In genomic region chr11:94086966-94087365, GRCm38 (mm10) we compare ENCODE assay signal across 8 mouse cellular contexts.
A peak's percentile ranks its signal among the peaks of the same experiment; 100 is the strongest.
DNase-seq lines count a peak whose midpoint lies in the region; ATAC-seq and TF ChIP-seq lines count a peak whose summit lies in the region.
"Not testable (repeated sequence)": the region's sequence is repeated elsewhere in the genome, so short reads cannot be mapped to it uniquely, and the experiment has no call there.

No protein-coding gene starts in this region.

- peak; percentile 67 for TF ChIP-seq CTCF in gastrocnemius, adult 2 months (IDR thresholded peaks at IDR 0.05)
- peak; percentile 57 for TF ChIP-seq CTCF in left cerebral cortex, adult 2 months (IDR thresholded peaks at IDR 0.05)
- peak; percentile 74 for TF ChIP-seq CTCF in stomach, postnatal 0 days (IDR thresholded peaks at IDR 0.05; ENCODE audit: low read depth)

- WGBS in stomach, postnatal 0 days: 87% methylated on average over 2 of the region's 2 CpGs

- peak; percentile 74 for ATAC-seq in common myeloid progenitor, adult 5-6 weeks (replicated peaks; ENCODE audit: low read depth, poor library complexity, severe bottlenecking)
- ATAC-seq in megakaryocyte-erythroid progenitor cell, adult 5-6 weeks (replicated peaks; ENCODE audit: low FRiP score, low TSS enrichment, poor library complexity, severe bottlenecking): peak; percentile 67; the same call in 1 of the 2 replicates
- ATAC-seq in stomach, postnatal 0 days (ENCODE audit: low FRiP score, low TSS enrichment): not testable (repeated sequence)

- peak overlapping the region; percentile 56 for H3K27ac ChIP-seq in gastrocnemius, adult 2 months
- H3K27ac ChIP-seq in left cerebral cortex, adult 2 months; stomach, postnatal 0 days (replicated peaks): not testable (repeated sequence)

- H3K36me3 ChIP-seq in stomach, postnatal 0 days (ENCODE audit: control insufficient read depth, insufficient read depth, low read length): peaks cover 18% of the 10 kb centered on the region

- intact Hi-C loops in gastrocnemius, adult 2 months (cut with DNase I): loop anchor here (1.0 to 5.0 kb wide), 2 partner anchors 50 to 119 kb away; partner anchors contain the start of genes Gm20390 and Nme1
- intact Hi-C loops in left cerebral cortex, adult 2 months (cut with DNase I): loop anchor here (1.0 to 2.0 kb wide), 2 partner anchors 52 to 119 kb away; partner anchors contain the start of genes Gm20390 and Nme1

- not testable (repeated sequence) for H3K9me3 ChIP-seq in stomach, postnatal 0 days (ENCODE audit: control insufficient read depth, low read length)

- not testable (repeated sequence) for H3K9ac ChIP-seq in stomach, postnatal 0 days (ENCODE audit: low read length)

- not testable (repeated sequence) for H3K27me3 ChIP-seq in stomach, postnatal 0 days (ENCODE audit: control insufficient read depth, insufficient read depth, low read length)

- H3K4me3 ChIP-seq in gastrocnemius, adult 2 months; left cerebral cortex, adult 2 months; stomach, postnatal 0 days (ENCODE audit: low read depth, low read length): not testable (repeated sequence)

- not testable (repeated sequence) for H3K4me2 ChIP-seq in stomach, postnatal 0 days (replicated peaks; ENCODE audit: low read depth)

- not testable (repeated sequence) for H3K4me1 ChIP-seq in stomach, postnatal 0 days (replicated peaks; ENCODE audit: control insufficient read depth, insufficient read depth)

- peak; percentile 26 to 60 for DNase-seq in CD8-positive naive resting alpha-beta T cell, adult 2 months (ENCODE audit: low read depth in 2 of 2, low spot score in 2 of 2)
- DNase-seq in adipocyte (ENCODE audit: low spot score): peak; percentile 81
- not testable (repeated sequence) for DNase-seq in gastrocnemius, adult 2 months; left cerebral cortex, adult 2 months (ENCODE audit: extremely low spot score in 1 of 2, low spot score in 2 of 2); stomach, postnatal 0 days (ENCODE audit: low spot score)
- peak; percentile 92 for DNase-seq in induced T-regulatory cell, adult 2 months (ENCODE audit: low read depth)

- TF ChIP-seq EP300 in stomach, postnatal 0 days (optimal IDR thresholded peaks at IDR 0.05): not testable (repeated sequence)
